Mouse (Mus musculus) layer of hippocampus, postnatal 25 days (tissue): ENCODE data around the gene Dhx32. TPM values are rescaled to one million over a fixed set of nuclear protein-coding genes. Genes with fewer than 3 reads are reported as not detected.

Experiments used
- DNase-seq, 2 experiments: peaks; one replicate each; pipeline ENCODE4 v3.0.0; 2022; ENCODE audit warnings: mixed read lengths in 2 of 2, low spot score in 1 of 2; ENCODE audit errors: extremely low spot score in 1 of 2
- total RNA-seq, 2 experiments: library from RNA; stranded (reverse); gene quantifications; 2 replicates each; pipeline ENCODE4 v1.2.3; 2021

Gene Dhx32
- total RNA-seq, 2 experiments from 2014 or later = 39.5 to 44.2 TPM

GRCm38 (mm10) chr7:133678716-133679115 is 103.8 kb downstream of the Dhx32 start:
- DNase-seq = no peak

- DNase-seq = no peak
Measured at GRCm38 (mm10) chr7:133676002-133676401, 106.5 kb downstream of the Dhx32 start.

Other genes with a start within 250 kb of the Dhx32 start
- gene Tex36, start 180.6 kb downstream of the Dhx32 start, total RNA-seq = not detected
- 10 to 100 TPM; 23.9 to 29.1 TPM for gene Edrf1, start 145.2 kb downstream of the Dhx32 start, total RNA-seq
- under 1 TPM in 1 of 2 experiments, not detected in 1; 0.38 TPM for gene Mmp21, start 102.7 kb downstream of the Dhx32 start, total RNA-seq
- 10 to 100 TPM; 58.0 to 60.2 TPM for gene Bccip, start 73.4 kb downstream of the Dhx32 start, total RNA-seq
- gene Uros, start 72.7 kb downstream of the Dhx32 start, total RNA-seq = 10 to 100 TPM; 17.8 to 18.1 TPM
- gene Fank1, start 5.9 kb downstream of the Dhx32 start, total RNA-seq = 1 to 10 TPM; 2.4 to 2.7 TPM